Mouse (Mus musculus): ENCODE results near the gene Cx3cr1. TPM values are rescaled to one million over a fixed set of nuclear protein-coding genes. Genes with fewer than 3 reads are reported as not detected.

Gene Cx3cr1
- polyA plus RNA-seq, 1 experiment from 2014 or later = 9.3 TPM

DNA sequence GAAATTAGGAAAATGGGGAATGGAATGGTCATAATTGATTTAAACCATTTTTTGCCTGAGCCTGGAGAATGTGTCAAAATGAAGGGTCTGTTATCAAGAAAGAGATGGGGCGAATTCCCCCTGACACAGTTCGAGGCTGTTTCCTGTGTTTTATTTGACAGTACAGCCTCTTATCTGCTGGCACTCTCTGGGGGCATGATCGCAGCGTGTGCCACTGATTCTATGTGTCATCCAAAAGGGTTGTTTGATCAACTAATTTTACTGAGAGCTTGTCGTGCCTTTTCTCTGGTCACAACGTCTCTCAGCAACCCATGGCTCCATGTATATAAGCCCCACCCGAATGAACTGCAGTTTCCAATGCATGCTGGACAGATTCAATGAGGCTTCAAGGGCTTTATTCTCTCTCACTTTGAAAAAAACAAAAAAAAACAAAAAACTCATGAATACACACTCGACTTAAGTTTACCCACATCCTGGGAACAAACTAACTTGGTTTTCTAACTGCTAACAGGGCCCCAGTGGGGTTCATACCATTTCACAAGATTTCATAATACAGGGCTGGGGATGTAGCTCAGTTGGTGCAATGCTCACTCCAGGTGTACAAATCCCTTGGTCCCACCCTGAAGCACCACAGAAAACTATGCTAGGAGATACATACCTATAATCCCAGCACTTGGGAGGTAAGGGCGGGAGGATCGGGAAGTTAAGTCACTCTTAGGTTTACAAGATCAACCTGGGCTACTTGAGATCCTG is 76.4 kb downstream of the Cx3cr1 start:
- Histone ChIP-seq H3K9me3 (no peaks in the 10 kb centered on the region), H3K36me3 (no peaks in the 10 kb centered on the region), H3K27me3 (replicated peaks) (no peaks in the 10 kb centered on the region), H3K9ac (no peak overlapping the region), H3K4me2 (no peak overlapping the region), H3K4me3 (no peak overlapping the region), H3K27ac (replicated peaks) (no peak overlapping the region), H3K4me1 (peaks cover 12% of the 10 kb centered on the region; the same call in 1 of the 2 replicates)
- 48% methylated on average over 10 of the region's 10 CpGs for WGBS
- ATAC-seq (ENCODE audit: extremely low read depth, insufficient number of reproducible peaks, low FRiP score, low TSS enrichment) = no peak

DNA sequence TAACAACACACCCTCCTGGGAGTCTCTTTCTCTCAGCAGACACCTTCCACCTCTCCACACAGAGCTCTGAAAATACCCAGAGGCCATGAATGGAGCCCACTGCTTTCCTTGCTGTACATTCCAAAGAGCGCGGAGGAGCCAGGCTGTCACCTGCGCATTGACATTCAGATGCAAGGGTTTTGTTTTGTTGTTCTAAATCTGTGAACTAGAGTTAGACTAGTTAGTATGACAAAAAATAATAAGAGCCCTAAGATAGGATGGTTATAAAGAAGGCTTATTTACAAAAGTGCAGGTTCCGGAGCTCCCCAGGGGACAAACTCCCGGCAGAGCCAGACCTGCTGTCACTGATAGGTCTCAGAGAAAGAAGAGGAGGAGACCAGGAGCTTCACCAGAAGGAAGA is 78.4 kb downstream of the Cx3cr1 start:
- 0 out of 2 replicates have a peak overlapping the region, but pooled peaks have one; percentile 30 for H3K9ac ChIP-seq
- ATAC-seq (ENCODE audit: extremely low read depth, insufficient number of reproducible peaks, low FRiP score, low TSS enrichment) = no peak
- H3K4me1 ChIP-seq = peaks cover 12% of the 10 kb centered on the region; the same call in 1 of the 2 replicates
- no peaks in the 10 kb centered on the region for H3K27me3 ChIP-seq (replicated peaks)
- H3K4me2 ChIP-seq = no peak overlapping the region
- H3K36me3 ChIP-seq = no peaks in the 10 kb centered on the region
- H3K27ac ChIP-seq (replicated peaks) = no peak overlapping the region
- no peaks in the 10 kb centered on the region for H3K9me3 ChIP-seq
- WGBS = 22% methylated on average over 5 of the region's 5 CpGs
- no peak overlapping the region for H3K4me3 ChIP-seq

DNA sequence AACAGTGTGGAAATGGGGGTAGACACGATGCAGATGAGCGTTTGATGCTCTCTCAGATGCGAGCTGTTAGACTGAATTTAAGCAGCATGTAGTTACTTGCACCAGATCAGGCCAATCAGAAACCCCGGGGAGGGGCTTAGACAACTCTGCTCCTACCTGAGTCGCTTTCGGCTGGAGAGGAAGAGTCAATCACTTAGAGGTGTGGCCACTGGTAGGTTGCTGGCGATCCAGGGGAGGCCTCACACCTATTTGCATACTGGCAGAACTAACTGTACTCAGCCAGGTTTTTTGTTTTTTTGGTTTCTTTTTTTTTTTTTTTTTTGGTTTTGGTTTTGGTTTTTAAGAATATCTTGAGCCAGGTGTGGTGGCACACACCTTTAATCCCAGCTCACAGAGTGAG is 81.4 kb downstream of the Cx3cr1 start:
- H3K9ac ChIP-seq = no peak overlapping the region
- no peak overlapping the region for H3K27ac ChIP-seq (replicated peaks)
- no peak overlapping the region for H3K4me3 ChIP-seq
- no peak overlapping the region for H3K4me2 ChIP-seq
- no peaks in the 10 kb centered on the region for H3K27me3 ChIP-seq (replicated peaks)
- 48% methylated on average over 7 of the region's 7 CpGs for WGBS
- no peak for ATAC-seq (ENCODE audit: extremely low read depth, insufficient number of reproducible peaks, low FRiP score, low TSS enrichment)
- no peaks in the 10 kb centered on the region for H3K36me3 ChIP-seq
- no peaks in the 10 kb centered on the region for H3K9me3 ChIP-seq
- H3K4me1 ChIP-seq = peaks cover 24% of the 10 kb centered on the region

DNA sequence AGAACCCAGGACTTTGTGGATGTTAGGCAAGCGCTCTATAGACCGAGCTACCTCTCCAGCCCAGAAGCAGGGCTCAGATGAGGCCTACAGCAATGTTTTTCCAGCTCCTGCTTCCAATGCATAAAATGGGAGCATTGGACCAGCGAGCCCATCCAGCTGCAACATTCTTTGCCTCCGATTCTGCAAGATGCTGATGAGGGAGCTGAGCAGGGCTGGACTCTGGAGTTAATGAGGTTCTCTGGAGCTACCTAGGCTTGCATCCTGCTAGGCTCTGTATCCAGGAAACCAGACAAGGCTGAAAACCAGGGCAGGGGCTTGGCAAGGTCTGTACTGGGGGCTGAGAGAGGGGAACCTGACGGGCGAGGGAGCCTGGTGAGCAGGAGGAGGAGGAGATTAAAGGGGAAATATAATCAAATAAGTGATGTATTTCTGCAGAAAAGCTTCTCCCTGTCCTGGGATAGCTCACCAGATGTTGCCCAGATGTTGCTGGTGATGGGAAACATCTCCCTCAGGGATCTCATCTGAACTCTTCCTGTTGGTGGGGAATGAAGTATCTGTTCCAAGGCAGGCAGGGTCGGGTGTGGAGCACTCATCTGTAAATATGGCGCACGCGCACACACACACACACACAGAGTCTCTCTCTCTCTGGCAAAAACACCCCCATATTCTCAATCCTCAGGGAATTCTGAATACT is 83.7 kb downstream of the Cx3cr1 start:
- Histone ChIP-seq H3K36me3 (no peaks in the 10 kb centered on the region), H3K4me3 (no peak overlapping the region), H3K27ac (replicated peaks) (no peak overlapping the region), H3K9me3 (no peaks in the 10 kb centered on the region), H3K9ac (no peak overlapping the region), H3K4me2 (no peak overlapping the region), H3K4me1 (peaks cover 30% of the 10 kb centered on the region), H3K27me3 (replicated peaks) (no peaks in the 10 kb centered on the region)
- 78% methylated on average over 10 of the region's 10 CpGs for WGBS
- no peak for ATAC-seq (ENCODE audit: extremely low read depth, insufficient number of reproducible peaks, low FRiP score, low TSS enrichment)

DNA sequence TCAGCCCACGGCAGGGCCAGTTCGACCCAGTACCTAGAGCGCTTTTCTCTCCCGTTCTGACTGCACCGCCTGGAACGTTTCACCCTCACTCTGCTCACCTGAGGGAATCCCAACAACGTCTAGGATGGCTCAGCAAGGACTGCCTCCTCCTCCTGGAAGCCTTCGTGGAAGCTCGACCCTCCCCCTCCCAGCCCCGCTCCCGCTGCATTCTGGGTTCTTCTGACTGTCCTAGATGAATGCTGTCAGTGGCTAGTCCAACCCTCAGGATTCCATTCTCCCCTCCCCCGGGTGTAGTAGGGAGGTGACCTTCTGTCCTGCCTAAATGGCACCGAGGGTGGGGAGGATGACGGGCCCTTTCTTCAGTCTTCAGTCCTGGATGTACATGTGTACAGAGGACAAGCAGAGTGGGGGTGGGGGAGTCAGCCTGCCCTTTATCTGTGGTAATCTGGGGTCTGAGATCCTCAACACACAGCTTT is 85.1 kb downstream of the Cx3cr1 start, which contains the start of gene Csrnp1:
Gene Csrnp1, minus strand, starts transcription at position 123 of the 476 bp plus-strand sequence.
- H3K36me3 ChIP-seq = no peaks in the 10 kb centered on the region
- peak within 1 kb of the TSS; percentile 93 for H3K9ac ChIP-seq
- peak within 1 kb of the TSS; percentile 100 for H3K27ac ChIP-seq (replicated peaks)
- H3K4me1 ChIP-seq = peaks cover 44% of the 10 kb centered on the region
- no peaks in the 10 kb centered on the region for H3K9me3 ChIP-seq
- peak within 1 kb of the TSS; percentile 90 for H3K4me3 ChIP-seq
- WGBS = 7% methylated on average over 14 of the region's 14 CpGs
- no peaks in the 10 kb centered on the region for H3K27me3 ChIP-seq (replicated peaks)
- ATAC-seq (ENCODE audit: extremely low read depth, insufficient number of reproducible peaks, low FRiP score, low TSS enrichment) = no peak
- H3K4me2 ChIP-seq = peak within 1 kb of the TSS; percentile 77

DNA sequence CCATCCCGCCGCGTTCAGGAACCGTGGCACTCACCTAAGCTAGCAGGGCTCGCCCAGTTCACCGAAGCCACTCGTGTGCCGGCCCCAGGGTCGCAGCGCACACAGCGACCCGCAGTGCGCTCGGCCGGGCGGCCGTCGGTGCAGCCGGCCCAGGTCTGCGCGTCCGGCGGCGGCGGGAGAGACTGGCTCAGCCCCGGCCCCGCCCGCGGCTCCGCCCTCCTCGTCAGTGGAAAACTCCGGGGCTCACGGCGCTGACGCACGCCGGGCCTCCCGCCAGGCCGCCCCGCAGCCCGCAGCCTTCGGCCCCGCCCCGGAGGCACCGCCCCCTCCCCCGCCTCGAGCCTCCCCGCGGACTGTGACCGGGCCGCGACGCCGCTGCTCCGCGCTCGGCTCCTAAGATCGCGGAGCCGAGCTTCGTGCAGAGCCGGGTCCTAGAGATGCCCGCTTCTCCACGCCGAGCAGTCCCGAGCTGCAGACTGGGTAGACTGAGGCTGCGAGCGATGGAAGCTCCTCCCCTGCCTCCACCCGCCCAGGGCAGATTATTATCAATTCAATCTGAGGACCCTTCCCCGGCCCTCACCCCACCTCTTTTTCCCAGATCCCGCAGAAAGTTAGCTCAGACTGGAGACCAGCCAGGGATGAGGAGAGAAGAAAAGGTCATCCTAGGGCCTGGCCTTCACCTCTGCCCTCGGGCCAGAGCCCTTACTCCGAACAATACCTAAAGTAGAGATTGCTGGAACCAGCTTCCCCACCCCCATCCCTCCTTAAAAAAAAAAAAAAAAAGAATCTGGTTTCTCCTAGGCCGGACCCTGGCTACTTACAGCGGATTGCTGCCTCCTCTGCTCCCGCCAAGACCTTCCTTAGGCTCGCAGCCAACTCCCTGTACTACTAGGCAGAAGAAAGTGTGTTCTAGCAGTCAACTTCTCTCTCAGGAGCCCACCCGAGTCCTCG is 85.8 kb downstream of the Cx3cr1 start:
- ATAC-seq (ENCODE audit: extremely low read depth, insufficient number of reproducible peaks, low FRiP score, low TSS enrichment) = peak; percentile 82
- Histone ChIP-seq H3K9ac (peak overlapping the region; percentile 93), H3K4me1 (peaks cover 51% of the 10 kb centered on the region), H3K27ac (replicated peaks) (peak overlapping the region; percentile 100), H3K4me3 (peak overlapping the region; percentile 90), H3K4me2 (peak overlapping the region; percentile 77), H3K27me3 (replicated peaks) (no peaks in the 10 kb centered on the region), H3K9me3 (no peaks in the 10 kb centered on the region), H3K36me3 (no peaks in the 10 kb centered on the region)
- under 1% methylated on average over 78 of the region's 79 CpGs for WGBS

DNA sequence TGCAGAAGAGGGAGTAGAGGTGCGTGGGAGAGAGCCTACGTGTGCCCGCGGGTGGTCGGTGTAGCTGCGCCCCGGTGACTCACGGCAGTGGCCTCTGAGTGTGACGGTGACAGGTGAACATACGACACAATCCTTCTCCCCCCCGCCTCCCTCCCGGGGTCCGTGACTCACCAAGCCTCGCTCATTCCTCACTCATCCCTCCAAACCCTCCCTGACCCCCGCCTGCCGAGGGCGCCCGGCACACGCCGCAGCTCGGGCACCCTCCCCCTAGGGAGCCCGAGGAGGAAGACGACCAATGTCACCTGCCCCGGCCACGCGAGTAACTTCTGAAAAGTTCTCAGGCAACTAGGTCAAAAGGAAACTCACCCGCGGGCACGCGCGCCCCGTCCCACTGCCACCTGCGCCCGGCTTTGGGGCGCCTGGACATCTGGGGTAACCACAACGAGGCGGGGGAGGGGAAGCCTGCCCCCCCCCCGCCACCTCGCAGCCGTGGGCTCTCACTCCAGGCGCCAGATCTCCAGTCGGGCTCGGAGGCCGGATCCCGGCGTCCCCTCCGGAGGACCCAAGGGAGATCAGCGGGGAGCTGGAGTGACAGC is 86.6 kb downstream of the Cx3cr1 start:
- under 1% methylated on average over 46 of the region's 48 CpGs for WGBS
- no peaks in the 10 kb centered on the region for H3K27me3 ChIP-seq (replicated peaks)

DNA sequence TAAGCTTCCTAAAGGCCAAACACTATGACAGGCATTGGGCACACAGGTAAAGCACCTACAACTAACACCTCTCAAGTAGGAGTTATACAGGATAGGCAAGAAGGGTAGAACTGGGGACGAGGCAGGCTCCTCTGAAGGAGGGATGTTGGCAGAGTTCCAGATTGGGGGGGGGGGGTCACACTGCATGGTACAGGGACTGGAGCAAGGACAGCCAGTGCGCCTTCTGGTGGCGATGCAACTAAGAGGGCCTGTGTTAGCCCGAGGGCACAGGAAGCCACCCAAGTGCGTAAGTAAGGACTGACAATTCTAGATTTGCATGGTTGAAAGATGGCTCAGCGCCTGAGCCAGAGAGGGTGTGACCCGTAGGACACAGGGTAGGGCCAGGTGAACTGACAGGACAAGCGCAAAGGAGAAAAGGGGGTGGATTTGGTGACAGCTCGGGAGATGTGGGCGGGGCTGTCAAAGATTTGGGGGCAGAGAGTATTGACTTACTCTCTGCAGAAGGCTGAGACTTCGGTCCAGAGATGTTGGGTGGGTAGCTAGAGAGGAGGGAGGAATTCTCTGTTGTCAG is 87.4 kb downstream of the Cx3cr1 start:
- peak; percentile 4; the same call in 1 of the 2 replicates for ATAC-seq (ENCODE audit: extremely low read depth, insufficient number of reproducible peaks, low FRiP score, low TSS enrichment)
- peak overlapping the region; percentile 77 for H3K4me2 ChIP-seq
- under 1% methylated on average over 11 of the region's 11 CpGs for WGBS

More for the DNA sequence above, 86.6 kb downstream of the Cx3cr1 start:
- ATAC-seq (ENCODE audit: extremely low read depth, insufficient number of reproducible peaks, low FRiP score, low TSS enrichment) = peak; percentile 1; the same call in 1 of the 2 replicates
- H3K4me2 ChIP-seq = peak overlapping the region; percentile 77
- H3K9me3 ChIP-seq = no peaks in the 10 kb centered on the region
- peaks cover 59% of the 10 kb centered on the region for H3K4me1 ChIP-seq
- peak overlapping the region; percentile 100 for H3K27ac ChIP-seq (replicated peaks)
- peak overlapping the region; percentile 93 for H3K9ac ChIP-seq
- peak overlapping the region; percentile 90 for H3K4me3 ChIP-seq
- no peaks in the 10 kb centered on the region for H3K36me3 ChIP-seq

DNA sequence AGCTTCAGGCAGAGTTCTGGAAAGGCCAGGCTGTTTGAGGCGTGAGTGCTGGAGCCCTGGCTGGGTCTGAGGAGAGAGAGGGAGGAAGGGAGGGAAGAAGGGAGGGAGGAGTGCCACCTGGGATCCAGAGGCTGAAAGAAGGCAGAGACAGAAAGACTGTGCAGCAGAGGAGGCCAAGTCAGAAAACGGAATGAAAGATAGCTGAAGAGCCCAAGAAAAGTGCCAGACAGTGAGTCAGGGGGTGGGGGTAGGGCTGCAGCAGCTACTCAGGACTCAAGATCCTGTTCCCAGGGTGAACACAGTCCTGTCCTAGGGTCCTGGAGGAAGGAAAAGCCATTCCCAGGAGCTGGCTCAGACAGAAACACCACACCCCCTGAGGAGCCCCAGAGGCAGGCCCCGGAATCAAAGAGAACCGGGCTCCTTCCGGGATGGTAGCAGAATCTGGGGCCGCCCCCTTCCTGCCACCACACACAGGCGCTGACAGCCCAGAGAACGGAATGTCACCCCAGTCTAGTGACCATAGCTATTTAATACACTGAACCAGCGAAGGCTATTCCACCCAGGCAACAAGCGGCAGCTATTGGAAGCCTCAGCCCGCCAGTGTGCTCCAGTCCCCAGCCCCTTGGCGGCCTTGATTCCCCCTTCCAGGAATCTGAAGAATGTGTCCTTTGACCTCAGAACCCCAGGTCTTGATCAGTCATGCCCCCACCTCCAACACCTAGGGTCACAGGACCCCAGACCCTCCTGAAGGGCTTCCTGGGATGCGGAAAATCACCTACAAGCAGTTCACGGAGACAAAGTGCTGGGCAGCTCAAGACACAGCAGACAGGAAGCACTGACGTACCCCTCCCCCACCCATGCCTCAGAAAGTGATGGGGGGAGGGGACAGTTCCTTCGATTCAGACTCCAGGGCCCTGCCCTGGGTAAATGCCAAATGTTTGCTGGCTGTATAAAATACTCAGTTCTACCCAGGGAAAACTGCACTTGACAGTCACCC is 88.2 kb downstream of the Cx3cr1 start:
- Histone ChIP-seq H3K36me3 (no peaks in the 10 kb centered on the region), H3K27ac (replicated peaks) (peak overlapping the region; percentile 100), H3K4me1 (peaks cover 75% of the 10 kb centered on the region), H3K4me2 (peak overlapping the region; percentile 77), H3K4me3 (peak overlapping the region; percentile 90), H3K9me3 (no peaks in the 10 kb centered on the region), H3K9ac (peak overlapping the region; percentile 93), H3K27me3 (replicated peaks) (no peaks in the 10 kb centered on the region)
- ATAC-seq (ENCODE audit: extremely low read depth, insufficient number of reproducible peaks, low FRiP score, low TSS enrichment) = peak; percentile 12; the same call in 1 of the 2 replicates
- under 1% methylated on average over 16 of the region's 16 CpGs for WGBS

More for the DNA sequence above, 87.4 kb downstream of the Cx3cr1 start:
- H3K4me3 ChIP-seq = peak overlapping the region; percentile 90
- H3K27me3 ChIP-seq (replicated peaks) = no peaks in the 10 kb centered on the region
- H3K27ac ChIP-seq (replicated peaks) = peak overlapping the region; percentile 100
- no peaks in the 10 kb centered on the region for H3K9me3 ChIP-seq
- H3K4me1 ChIP-seq = peaks cover 67% of the 10 kb centered on the region
- peak overlapping the region; percentile 93 for H3K9ac ChIP-seq
- H3K36me3 ChIP-seq = no peaks in the 10 kb centered on the region

Measured in heart, embryonic 13.5 days (tissue).